Mouse (Mus musculus) CH12.LX (cell line): Measurements from ENCODE around the gene Zmynd15. TPM values are rescaled to one million over a fixed set of nuclear protein-coding genes. Genes with fewer than 3 reads are reported as not detected.

Source experiments
- DNase-seq: peaks from one replicate; pipeline ENCODE4 v3.0.0-alpha.2; 2013; ENCODE audit errors: extremely low read depth
- H3K27ac ChIP-seq: 2 replicates; pipeline ENCODE4 v1.5.1; 2012; ENCODE audit warnings: low read depth, mild to moderate bottlenecking, control low read depth, moderate library complexity; ENCODE audit not compliant: insufficient read depth
- H3K27me3 ChIP-seq: replicated peaks from 2 replicates; pipeline ENCODE3; 2012; ENCODE audit warnings: inconsistent platforms
- H3K36me3 ChIP-seq, 2 experiments: replicated peaks in 1 of 2; 2 replicates each; pipeline versions ENCODE3 to v1.6.1; 2012; ENCODE audit warnings: inconsistent platforms in 1 of 2, low read length in 1 of 2, mild to moderate bottlenecking in 1 of 2, mixed read lengths in 1 of 2, moderate library complexity in 1 of 2; ENCODE audit not compliant: control insufficient read depth in 1 of 2, insufficient read depth in 1 of 2
- H3K4me1 ChIP-seq, 2 experiments: 2 replicates each; pipeline ENCODE4 v1.6.1; 2012; ENCODE audit warnings: inconsistent platforms in 1 of 2, moderate library complexity in 1 of 2; ENCODE audit not compliant: insufficient read depth in 2 of 2, control insufficient read depth in 1 of 2
- H3K4me2 ChIP-seq: 2 replicates; pipeline ENCODE4 v1.6.1; 2012; ENCODE audit warnings: low read depth, mild to moderate bottlenecking, control low read depth; ENCODE audit not compliant: poor library complexity, insufficient read depth, severe bottlenecking
- H3K4me3 ChIP-seq, 3 experiments: fragments of 150-350 bp in 1 of 3; sonication (generic) in 1 of 3; replicated peaks in 1 of 3; 2 replicates each; pipeline versions ENCODE3 to v1.5.1; 2011 to 2012; ENCODE audit warnings: low read depth in 2 of 3, low read length in 2 of 3, mild to moderate bottlenecking in 2 of 3, moderate library complexity in 2 of 3, control low read depth in 1 of 3, improper control_type of control experiment in 1 of 3, inconsistent platforms in 1 of 3, mixed read lengths in 1 of 3; ENCODE audit not compliant: poor library complexity in 1 of 3
- H3K79me2 ChIP-seq: replicated peaks from 2 replicates; pipeline ENCODE4 v1.6.1; 2012; ENCODE audit warnings: mild to moderate bottlenecking, moderate library complexity; ENCODE audit not compliant: control insufficient read depth, poor library complexity, insufficient read depth, severe bottlenecking; ENCODE audit errors: extremely low read depth
- H3K9ac ChIP-seq: 2 replicates; pipeline ENCODE4 v1.6.1; 2012; ENCODE audit warnings: low read depth, mild to moderate bottlenecking, control low read depth, moderate library complexity; ENCODE audit not compliant: insufficient read depth
- H3K9me3 ChIP-seq: replicated peaks from 2 replicates; pipeline ENCODE3; 2012; ENCODE audit warnings: low read length, inconsistent platforms, mixed read lengths
- BHLHE40 ChIP-seq: IDR thresholded peaks from 2 replicates; pipeline ENCODE4 v1.6.1; 2011; ENCODE audit warnings: mild to moderate bottlenecking, low read depth, low read length, improper control_type of control experiment
- CHD1 ChIP-seq: IDR thresholded peaks from 2 replicates; pipeline ENCODE4 v1.6.1; 2012; ENCODE audit warnings: low read depth, low read length, improper control_type of control experiment, inconsistent platforms
- CHD2 ChIP-seq: IDR thresholded peaks from 2 replicates; pipeline ENCODE4 v1.6.1; 2011; ENCODE audit warnings: low read length, improper control_type of control experiment
- ELF1 ChIP-seq: IDR thresholded peaks from 2 replicates; pipeline ENCODE4 v1.6.1; 2014; ENCODE audit warnings: low read depth, mild to moderate bottlenecking, inconsistent platforms, low read length, improper control_type of control experiment
- EP300 ChIP-seq: IDR thresholded peaks from 2 replicates; pipeline ENCODE4 v1.6.1; 2011; ENCODE audit warnings: low read length, improper control_type of control experiment
- GABPA ChIP-seq: IDR thresholded peaks from 2 replicates; pipeline ENCODE4 v1.6.1; 2012; ENCODE audit warnings: low read depth, low read length, improper control_type of control experiment, inconsistent platforms; ENCODE audit not compliant: insufficient replicate concordance
- HCFC1 ChIP-seq: IDR thresholded peaks from 2 replicates; pipeline ENCODE4 v1.6.1; 2012; ENCODE audit warnings: low read depth, mild to moderate bottlenecking, inconsistent platforms, low read length, improper control_type of control experiment
- IRF4 ChIP-seq: IDR thresholded peaks from 2 replicates; pipeline ENCODE4 v1.6.1; 2014; ENCODE audit warnings: low read depth, mild to moderate bottlenecking, inconsistent platforms, low read length, improper control_type of control experiment
- MAFK ChIP-seq: IDR thresholded peaks from 2 replicates; pipeline ENCODE4 v1.6.1; 2011; ENCODE audit warnings: low read length, improper control_type of control experiment; ENCODE audit not compliant: insufficient replicate concordance
- MEF2A ChIP-seq: IDR thresholded peaks from 2 replicates; pipeline ENCODE4 v1.6.1; 2014; ENCODE audit warnings: low read depth, mild to moderate bottlenecking, inconsistent platforms, low read length, improper control_type of control experiment, borderline replicate concordance
- MXI1 ChIP-seq: IDR thresholded peaks from 2 replicates; pipeline ENCODE4 v1.6.1; 2011; ENCODE audit warnings: mild to moderate bottlenecking, low read depth, low read length, improper control_type of control experiment
- MYC ChIP-seq: IDR thresholded peaks from 2 replicates; pipeline ENCODE4 v1.6.1; 2011; ENCODE audit warnings: low read depth, mild to moderate bottlenecking, improper control_type of control experiment, low read length
- NELFE ChIP-seq: IDR thresholded peaks from 2 replicates; pipeline ENCODE4 v1.6.1; 2011; ENCODE audit warnings: low read depth, low read length, improper control_type of control experiment
- POLR2AphosphoS2 ChIP-seq: IDR thresholded peaks from 2 replicates; pipeline ENCODE4 v1.6.1; 2011; ENCODE audit warnings: low read depth, low read length, improper control_type of control experiment
- SMC3 ChIP-seq: IDR thresholded peaks from 2 replicates; pipeline ENCODE4 v1.6.1; 2011; ENCODE audit warnings: low read depth, low read length, improper control_type of control experiment
- TCF12 ChIP-seq: IDR thresholded peaks from 2 replicates; pipeline ENCODE4 v1.6.1; 2014; ENCODE audit warnings: low read depth, mild to moderate bottlenecking, inconsistent platforms, low read length, improper control_type of control experiment
- UBTF ChIP-seq: IDR thresholded peaks from 2 replicates; pipeline ENCODE4 v1.6.1; 2012; ENCODE audit warnings: low read depth, mild to moderate bottlenecking, inconsistent platforms, low read length, improper control_type of control experiment, moderate library complexity
- USF1 ChIP-seq: IDR thresholded peaks from 2 replicates; pipeline ENCODE4 v1.6.1; 2014; ENCODE audit warnings: low read depth, mild to moderate bottlenecking, inconsistent platforms, low read length, improper control_type of control experiment
- ZC3H11A ChIP-seq: IDR thresholded peaks from 2 replicates; pipeline ENCODE4 v1.6.1; 2012; ENCODE audit warnings: low read depth, mild to moderate bottlenecking, inconsistent platforms, low read length, improper control_type of control experiment
- ZMIZ1 ChIP-seq: IDR thresholded peaks from 2 replicates; pipeline ENCODE4 v1.6.1; 2012; ENCODE audit warnings: low read depth, mild to moderate bottlenecking, inconsistent platforms, low read length, improper control_type of control experiment
- ZNF384 ChIP-seq: IDR thresholded peaks from 2 replicates; pipeline ENCODE4 v1.6.1; 2012; ENCODE audit warnings: low read depth, low read length, improper control_type of control experiment, inconsistent platforms
- dilution Hi-C: fragments of 300-500 bp; cut with MboI; formaldehyde crosslinking; loops from 2 replicates; pipeline ENCODE4 v1.14.3; 2020; ENCODE audit warnings: low sequenced_read_pairs; ENCODE audit not compliant: extremely low pct_unique_long_range_greater_than_20kb, extremely low pct_ligation_motif_present
- in situ Hi-C: fragments of 300-500 bp; cut with MboI; formaldehyde crosslinking; loops from 3 replicates; pipeline ENCODE4 v1.14.3; 2019; ENCODE audit warnings: low sequenced_read_pairs, low pct_ligation_motif_present, low pct_unique_long_range_greater_than_20kb, mixed read lengths
- polyA plus RNA-seq: library from polyadenylated mRNA; unstranded; fragments of >175 nt; gene quantifications from 2 replicates; pipeline ENCODE4 v1.2.1, GENCODE M21; 2012; ENCODE audit warnings: low read depth; ENCODE audit not compliant: insufficient read length
- total RNA-seq, 2 experiments: library from RNA; depleted of rRNA; stranded (reverse); fragments of 300-350 nt in 1 of 2; fragments of >200 nt in 1 of 2; gene quantifications; 2 replicates each; pipeline ENCODE4 v1.2.3; 2012 to 2014

The Zmynd15 gene
- total and polyA plus RNA-seq, 3 experiments, result 0.05 to 0.20 (median 0.08) TPM

DNA sequence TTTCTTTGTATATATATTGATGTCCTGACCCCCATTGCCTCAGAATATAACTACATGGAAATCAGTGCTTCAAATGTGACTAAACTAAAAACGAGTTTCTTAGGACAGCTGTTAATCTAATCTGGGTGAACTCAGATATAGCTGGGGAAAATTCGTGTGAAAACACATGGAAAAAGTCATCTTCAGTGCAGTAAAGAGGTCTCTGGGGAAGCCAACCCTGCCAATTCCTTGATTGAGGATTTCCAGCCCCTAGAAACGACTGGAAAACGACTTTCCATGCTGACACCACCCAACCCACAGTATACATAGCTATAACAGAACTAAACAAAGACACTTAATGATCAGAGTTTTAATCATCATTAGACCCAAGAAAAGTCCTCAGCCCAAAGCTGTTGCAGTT, 28.6 kb downstream of the Zmynd15 start:
- Histone ChIP-seq H3K27me3 (no peaks in the 10 kb centered on the region), H3K4me1 (peaks cover 0 to 7% of the 10 kb centered on the region in 2 experiments; a peak in 2 of 4 replicates), H3K9ac (no peak overlapping the region), H3K36me3 (no peaks in the 10 kb centered on the region), H3K9me3 (peaks cover 3% of the 10 kb centered on the region), H3K79me2 (no peaks in the 10 kb centered on the region), H3K4me3 (no peak overlapping the region), H3K27ac (no peak overlapping the region), H3K4me2 (no peak overlapping the region)
- DNase-seq, result no peak
- TF ChIP-seq ZC3H11A (no peak), TCF12 (no peak), CHD1 (no peak), HCFC1 (no peak), UBTF (no peak), ZMIZ1 (no peak), MAFK (no peak), ZNF384 (no peak), IRF4 (no peak), POLR2AphosphoS2 (no peak), NELFE (no peak), MXI1 (no peak), BHLHE40 (no peak), MEF2A (no peak), CHD2 (no peak), USF1 (no peak), SMC3 (no peak), ELF1 (no peak), EP300 (no peak), GABPA (no peak)
- in situ Hi-C loops, result no loop called here
- dilution Hi-C loops, result no loop called here

- peaks cover 3% of the 10 kb centered on the region for H3K9me3 ChIP-seq
- dilution Hi-C loops, result no loop called here
- H3K4me2 ChIP-seq, result no peak overlapping the region
- no peak overlapping the region for H3K9ac ChIP-seq
- H3K36me3 ChIP-seq, result no peaks in the 10 kb centered on the region
- H3K27ac ChIP-seq, result no peak overlapping the region
- in situ Hi-C loops, result no loop called here
- H3K27me3 ChIP-seq, result no peaks in the 10 kb centered on the region
- H3K4me3 ChIP-seq, result no peak overlapping the region
- H3K4me1 ChIP-seq, result peaks cover 0 to 7% of the 10 kb centered on the region in 2 experiments; a peak in 2 of 4 replicates
- no peaks in the 10 kb centered on the region for H3K79me2 ChIP-seq
- no peak for TF ChIP-seq MAFK
- no peak for TF ChIP-seq MYC
- DNase-seq, result no peak
These were observed 29.9 kb downstream of the Zmynd15 start for GRCm38 (mm10) chr11:70489138-70489537.
